Mouse (Mus musculus): ENCODE measurements around the gene Ephb3.
A peak's percentile ranks its signal among the peaks of the same experiment; 100 is the strongest.
"Not testable (repeated sequence)": the region's sequence is repeated elsewhere in the genome, so short reads cannot be mapped to it uniquely, and the experiment has no call there.

The Ephb3 gene

DNA sequence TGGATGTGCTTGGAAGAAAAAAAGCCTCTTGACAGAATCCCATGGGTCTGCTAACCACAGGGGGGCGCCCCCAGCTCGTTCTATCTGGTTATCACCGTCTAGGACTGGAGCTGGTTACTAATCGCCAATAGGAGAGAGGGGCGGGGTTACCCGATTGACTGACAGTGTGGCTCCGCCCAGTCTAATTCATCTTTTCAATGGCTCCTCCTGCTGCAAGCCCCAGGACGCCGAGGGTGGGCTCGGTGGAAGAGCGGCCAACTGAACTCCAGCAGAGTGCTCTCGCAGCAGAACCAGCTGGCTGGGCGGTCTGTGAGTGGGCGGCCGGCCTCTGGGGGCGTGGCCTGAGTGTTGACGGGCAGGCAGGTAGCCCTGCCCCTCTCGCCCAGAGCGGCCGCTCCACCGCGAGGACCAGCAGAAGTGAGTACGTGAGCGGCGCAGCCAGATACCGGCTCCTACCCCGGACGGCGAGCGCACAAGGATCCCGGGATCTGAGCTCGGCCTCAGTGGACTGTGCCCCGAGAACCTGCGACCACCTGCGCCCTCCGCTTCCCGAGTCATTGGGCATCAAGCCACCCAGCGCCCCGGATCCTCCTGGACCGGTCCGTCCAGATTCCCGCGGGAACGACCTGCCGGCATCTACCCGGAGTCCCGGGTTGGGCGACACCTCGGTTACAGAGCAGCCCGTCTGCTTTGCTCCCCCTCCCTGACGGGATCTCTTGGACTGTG lies at the start of gene Ephb3:
Gene Ephb3, plus strand, starts transcription at position 389 of the 726 bp plus-strand sequence.
- peak; percentile 99 to 100 for DNase-seq (ENCODE audit: low spot score in 2 of 2)

DNA sequence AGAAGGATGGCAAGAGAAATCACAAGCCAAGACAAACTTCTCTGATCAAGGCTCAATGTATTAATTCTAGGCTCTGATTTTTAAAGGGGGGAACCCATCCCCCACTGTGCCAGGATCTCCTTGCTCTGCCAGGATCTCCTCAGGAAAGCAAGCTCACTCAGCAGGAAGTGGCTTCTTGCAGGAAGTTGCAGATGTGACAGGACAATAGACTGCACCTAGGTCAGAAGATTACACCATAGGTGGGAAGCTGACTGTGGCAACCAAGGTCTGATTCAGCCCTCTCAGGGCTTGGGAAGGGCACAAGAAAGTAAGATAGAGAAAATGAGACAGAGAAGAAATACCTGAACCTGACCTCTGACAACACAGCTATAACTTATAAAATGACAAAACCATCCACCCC lies 48.3 kb upstream of the Ephb3 start:
- not testable (repeated sequence) for DNase-seq (ENCODE audit: low spot score in 2 of 2)

DNA sequence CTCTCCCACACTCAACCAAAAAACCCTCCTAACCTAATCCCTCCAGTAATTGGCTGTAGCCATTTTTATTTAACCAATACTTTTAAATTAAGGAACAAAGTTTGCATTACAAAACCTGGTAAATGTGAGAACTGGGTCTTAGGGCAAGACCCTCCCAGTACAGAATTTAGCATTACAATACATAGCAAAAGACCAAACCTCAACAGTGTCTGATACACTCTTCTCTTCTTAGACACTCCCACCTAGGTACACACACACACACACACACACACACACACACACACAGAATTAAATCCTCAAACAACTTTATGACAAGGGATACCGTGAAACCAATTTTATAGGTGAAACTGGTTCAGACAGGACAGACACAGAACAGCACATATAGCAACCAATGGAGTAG lies 45.3 kb upstream of the Ephb3 start:
- DNase-seq (ENCODE audit: low spot score in 2 of 2) = not testable (repeated sequence)

DNA sequence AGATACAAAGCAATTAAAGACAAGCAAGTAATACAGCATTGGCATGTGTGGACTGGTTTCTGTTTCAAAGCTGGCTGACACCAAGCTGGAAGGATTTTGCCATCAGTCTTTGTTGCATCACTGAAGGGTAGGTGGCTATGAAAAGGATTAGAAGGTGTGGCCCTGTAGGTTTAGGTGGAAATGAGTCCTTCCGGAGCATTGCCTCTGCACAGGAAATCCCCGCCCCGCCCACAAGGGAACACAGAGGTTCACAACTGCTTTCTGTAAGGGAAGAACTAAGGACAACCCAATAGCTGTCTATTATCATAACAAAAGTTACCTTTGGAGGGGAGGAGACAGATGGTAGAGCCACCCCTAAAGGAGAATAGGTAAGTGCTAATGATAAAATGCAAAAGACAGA lies 41.1 kb upstream of the Ephb3 start:
- not testable (repeated sequence) for DNase-seq (ENCODE audit: low spot score in 2 of 2)

DNA sequence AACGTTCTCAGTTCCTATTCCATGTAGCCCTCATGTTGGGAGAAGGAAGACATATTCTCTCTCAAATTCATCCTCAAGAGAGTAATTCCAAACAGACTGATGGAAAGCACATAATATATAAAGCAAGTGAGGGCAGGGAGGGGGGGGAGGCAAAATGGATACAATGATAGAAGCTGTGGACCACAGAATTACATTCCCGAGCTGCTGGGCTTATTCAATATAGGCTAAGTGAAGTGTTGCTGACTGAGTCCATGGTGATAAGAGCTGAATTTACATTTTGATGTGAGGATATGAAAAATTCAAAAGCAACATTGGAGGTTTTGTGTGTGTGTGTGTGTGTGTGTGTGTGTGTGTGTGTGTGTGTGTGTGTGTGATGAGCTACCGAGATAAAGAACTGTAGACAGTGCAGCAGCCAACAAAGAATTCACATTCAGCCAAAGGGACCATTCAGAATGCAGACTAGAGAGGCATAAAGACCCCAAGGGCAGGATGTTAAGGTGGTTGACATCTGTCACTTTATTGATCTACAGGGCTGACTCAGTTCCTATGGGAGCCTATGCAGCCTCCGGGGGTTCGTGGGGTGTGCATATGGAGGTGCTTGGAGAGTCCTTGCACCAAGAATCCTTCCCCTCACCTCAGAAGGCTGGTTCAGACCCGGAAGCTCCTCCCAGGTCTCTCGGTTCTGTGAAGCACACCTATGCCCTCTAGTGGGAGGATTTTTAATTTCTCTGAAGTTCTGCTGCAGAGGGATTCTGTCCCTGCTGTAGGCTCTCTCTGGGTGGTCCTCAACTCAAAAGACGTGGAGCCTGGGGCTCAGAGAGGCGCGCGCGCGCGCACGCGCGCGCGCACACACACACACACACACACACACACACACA lies 39.0 kb upstream of the Ephb3 start:
- DNase-seq (ENCODE audit: low spot score in 2 of 2) = peak; percentile 23 to 30

DNA sequence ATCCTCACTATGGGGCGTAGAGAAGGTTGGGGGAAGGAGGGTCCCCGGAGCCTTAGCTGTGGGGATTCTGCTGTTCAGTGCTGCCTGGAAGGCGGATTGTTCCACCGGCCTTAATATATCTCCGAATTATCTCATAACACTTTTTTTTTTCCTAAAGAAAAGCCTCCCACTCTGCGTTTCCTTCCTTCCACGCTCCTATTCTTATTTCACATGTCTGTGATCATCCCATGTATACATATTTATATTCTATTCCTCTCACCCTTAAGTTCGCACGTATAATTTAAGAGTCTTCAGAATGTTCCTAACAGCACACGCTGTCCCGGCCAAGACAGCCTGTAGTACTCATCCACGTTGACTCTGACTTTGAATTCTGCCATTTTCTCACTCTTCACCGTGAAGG lies 35.8 kb upstream of the Ephb3 start:
- DNase-seq (ENCODE audit: low spot score in 2 of 2) = peak in 1 of 2 experiments; percentile 43

DNA sequence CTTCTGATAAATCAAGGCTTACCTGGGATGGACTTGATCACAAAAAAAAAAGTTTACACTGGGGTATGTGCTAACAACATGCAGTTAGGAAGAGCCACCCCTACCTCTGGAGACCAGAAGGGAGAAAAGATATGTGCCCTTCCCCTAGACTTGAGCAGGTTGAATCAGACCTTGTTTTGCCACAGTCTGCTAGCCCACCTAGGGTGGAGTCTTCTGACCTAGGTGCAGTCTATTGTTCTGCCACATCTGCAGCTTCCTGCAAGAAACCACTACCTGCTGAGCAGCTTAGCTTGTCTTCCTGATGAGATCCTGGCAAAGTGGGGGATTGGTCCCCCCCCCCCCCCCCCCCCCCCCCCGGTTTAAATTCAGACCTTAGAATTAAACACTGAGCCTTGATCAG lies 29.3 kb upstream of the Ephb3 start:
- no peak for DNase-seq (ENCODE audit: low spot score in 2 of 2)

DNA sequence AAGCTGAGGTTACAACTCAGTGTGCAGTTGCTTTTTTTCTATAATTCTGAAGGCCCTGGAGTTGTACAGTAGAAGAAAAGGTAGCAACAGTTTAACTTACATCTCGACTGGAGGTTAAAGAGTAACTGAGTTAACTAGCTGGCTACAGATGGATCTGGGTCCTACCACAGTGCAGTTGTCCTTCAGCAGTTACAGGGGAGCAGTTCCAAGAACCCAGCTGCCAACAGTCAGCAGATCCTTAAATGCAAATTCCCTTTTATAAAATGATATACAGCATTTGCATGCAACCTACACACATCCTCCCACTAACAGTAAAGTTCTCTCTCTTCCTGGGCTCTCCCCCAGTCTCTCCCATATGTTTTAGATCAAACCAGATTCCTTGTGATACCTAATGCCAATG lies 22.4 kb upstream of the Ephb3 start:
- DNase-seq (ENCODE audit: low spot score in 2 of 2) = peak in 1 of 2 experiments; percentile 52

DNA sequence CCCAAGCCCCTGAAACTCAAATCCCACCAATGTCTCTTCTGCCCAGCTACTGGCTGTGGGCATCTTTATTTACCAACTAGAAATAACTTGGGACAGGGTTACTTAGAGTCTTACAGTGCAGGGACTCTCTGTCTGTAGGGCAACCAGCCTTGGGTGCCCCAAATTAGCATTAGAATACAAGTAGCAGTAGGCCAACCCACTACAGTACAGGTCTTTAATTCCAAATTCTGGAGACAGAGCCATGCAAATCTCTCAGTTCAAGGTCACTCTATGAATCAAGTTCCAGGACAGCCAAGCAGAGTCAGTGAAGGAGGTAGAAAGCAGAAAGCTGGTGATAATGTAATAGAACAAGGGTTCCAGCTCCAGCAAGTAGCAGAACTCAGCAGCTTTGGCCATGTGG lies 19.9 kb upstream of the Ephb3 start:
- no peak for DNase-seq (ENCODE audit: low spot score in 2 of 2)

DNA sequence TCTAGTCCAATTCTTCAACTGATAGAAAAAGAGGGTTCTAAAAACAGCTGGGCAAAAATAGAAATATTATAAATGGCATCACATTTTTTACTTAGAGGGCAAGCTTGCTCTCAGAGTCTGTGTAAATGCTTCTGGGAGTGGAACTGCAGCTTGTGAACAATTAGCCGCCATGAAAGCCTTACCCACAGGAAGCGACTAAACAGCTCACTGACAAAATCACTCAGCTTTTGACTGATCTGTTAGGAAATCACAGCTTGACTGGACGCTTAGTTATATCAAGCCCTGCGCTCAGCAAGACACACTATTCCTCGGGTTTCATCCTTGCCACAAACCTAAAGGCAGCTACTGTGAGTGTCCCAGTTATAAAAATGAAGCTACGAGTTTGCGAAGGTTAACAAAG lies 17.0 kb upstream of the Ephb3 start:
- DNase-seq (ENCODE audit: low spot score in 2 of 2) = no peak

DNA sequence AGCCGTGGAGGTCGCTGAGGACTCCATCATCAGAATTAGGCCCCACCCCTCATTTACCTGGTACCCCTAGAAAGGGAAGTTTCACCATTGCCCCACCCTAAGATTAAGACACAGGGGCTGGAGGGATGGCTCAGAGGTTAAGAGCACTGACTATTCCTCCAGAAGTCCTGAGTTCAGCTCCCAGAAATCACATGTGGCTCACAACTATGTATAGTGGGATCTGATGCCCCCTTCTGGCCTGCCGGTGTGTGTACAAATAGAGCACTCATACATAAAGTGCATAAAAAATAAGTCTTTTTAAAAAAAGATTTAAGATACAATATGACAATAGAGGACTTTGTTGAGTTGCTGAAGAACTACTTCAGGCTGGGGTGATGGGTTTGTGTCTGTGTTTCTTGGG lies 16.2 kb upstream of the Ephb3 start:
- no peak for DNase-seq (ENCODE audit: low spot score in 2 of 2)

DNA sequence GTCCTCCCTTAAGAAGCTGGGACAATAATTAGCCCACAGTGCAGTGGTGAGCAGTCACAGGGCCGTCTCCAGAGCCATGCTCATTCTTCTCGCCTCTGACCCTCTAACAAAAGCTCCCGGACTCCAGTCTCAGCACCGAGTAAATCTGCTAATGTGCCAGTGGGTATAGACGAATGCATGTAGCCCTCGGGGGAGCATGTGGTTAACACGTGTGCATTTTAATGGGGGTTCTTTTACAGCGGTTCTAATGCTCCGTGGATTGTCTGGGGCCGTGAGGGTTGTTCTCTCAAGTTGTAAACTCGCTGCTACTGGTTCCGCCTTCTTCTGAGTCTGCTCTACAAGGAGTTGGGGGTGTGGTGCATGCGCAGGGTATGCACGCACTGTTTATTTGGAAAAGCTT lies 13.0 kb upstream of the Ephb3 start:
- DNase-seq (ENCODE audit: low spot score in 2 of 2) = no peak

DNA sequence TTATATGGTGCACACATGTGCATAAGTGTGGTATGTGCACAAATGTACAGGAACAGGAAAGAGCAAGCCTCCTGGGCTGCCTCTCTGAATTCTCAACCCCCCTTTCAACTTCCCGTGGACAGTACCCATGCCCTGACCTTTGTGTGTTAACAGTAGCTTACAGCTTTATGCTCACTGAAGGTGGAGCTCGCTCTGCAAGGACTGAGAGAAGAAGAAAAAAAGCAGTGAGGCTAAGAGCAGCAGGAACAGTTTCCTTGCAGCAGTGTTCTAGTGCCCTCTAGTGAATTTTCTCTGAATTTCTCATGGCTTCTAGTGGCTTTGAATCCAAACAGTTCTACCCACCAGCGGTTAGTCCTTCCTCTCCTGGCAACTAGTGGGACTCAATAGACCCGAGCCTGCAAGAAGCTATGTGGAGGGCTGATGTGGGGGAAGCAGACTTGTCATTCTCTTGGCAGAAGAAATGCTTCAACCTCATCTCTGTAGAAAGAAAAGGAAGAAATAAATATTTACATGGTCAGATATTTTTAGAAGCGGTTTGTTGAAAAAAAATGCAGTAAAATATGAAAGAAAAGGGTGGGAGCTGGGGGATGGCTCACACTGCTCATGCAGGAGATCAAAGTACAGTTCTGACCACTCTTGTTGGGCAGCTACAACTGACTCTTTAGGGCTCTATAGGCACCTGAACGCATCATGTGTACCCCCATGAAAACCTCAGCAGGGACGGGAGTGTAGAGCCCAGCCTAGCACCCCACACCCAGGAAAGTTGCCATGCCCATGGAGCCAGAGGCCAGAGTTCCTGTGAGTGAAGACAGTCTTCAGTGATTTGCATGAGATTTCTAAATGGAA lies 11.8 kb upstream of the Ephb3 start:
- peak; percentile 61 to 78 for DNase-seq (ENCODE audit: low spot score in 2 of 2)

DNA sequence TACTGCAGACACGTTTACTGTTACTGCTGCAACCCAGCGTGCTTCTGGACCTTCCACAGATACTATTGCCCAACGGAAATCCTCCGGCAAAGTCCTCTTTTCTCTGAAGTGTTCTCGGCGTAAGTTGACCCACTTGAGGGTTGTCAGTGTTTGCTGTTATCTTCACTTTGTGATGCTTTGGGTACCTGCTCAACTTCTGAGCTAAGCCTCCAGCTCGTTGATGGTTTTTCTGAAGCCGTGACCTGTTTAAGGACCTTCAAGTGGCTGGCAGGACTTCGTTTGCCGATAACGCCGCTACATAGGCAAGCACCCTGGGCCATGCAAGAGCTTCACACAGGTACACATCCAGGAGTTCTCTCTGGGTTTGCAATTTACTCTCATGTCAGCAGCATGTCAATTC lies 10.4 kb upstream of the Ephb3 start:
- no peak for DNase-seq (ENCODE audit: low spot score in 2 of 2)

DNA sequence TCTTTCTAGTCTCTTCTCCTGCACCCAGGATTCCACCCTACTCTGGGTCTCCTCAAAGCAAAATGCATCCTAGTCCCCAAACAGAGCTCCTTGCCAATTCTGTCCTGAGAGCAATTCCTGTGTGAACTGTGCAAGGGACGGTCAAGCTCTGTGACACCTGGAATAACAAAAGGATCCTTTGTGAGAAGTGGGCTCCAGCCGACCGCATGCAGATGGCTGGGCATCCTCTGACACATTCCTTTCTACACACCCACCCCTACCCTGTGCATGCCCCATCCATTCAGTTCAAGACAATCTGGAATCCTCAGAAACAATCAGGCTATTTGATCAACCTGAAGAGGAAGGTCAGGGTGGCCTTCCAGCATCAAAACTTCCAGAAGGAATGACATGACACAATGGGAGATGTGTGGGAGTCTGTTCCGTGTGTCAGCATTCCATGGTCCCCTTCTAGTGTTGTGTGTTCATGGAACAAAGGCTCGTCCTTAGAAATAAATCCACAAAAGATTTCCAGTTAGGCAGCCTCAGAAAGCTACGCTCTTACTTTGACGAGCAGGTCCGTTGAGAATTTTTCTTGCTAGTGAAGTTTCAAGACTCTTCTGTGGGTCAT lies 9.2 kb upstream of the Ephb3 start:
- no peak for DNase-seq (ENCODE audit: low spot score in 2 of 2)

DNA sequence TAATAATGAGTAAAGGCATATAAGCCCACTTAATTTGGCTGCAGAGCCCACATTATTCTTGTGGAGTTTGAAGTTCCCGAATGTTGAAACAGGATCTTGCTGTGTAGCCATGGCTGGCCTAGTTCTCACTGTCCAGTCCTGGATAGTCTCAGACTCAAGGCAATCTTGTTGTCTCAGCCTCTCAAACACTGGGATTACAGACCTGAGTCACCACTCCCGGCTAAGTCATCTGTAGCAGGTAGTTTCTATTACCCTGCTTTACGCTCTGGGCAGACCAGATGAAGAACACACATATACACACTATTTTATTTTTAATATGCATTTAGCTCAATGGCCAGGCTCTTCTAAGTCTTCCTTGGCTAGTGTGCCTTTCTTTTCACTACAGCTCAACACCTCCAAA lies 8.0 kb upstream of the Ephb3 start:
- no peak for DNase-seq (ENCODE audit: low spot score in 2 of 2)

DNA sequence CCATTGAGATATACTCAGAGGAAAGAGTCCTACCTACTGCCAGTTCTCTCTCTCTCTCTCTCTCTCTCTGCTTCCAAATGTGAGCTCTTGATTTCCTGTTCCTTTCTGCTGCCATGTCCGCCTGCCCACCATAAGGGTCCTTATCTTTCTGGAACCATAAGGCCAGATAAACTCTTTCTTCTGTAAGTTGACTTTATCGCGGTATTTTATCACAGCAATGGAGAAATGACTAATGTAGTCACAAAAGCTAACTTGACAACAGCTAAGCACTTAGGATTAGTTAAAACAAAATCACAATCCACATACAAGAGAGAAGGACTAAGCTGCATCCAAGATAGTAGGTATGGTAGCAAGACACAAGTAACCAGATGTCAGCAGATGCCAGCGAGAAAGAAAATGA lies 7.0 kb upstream of the Ephb3 start:
- no peak for DNase-seq (ENCODE audit: low spot score in 2 of 2)

DNA sequence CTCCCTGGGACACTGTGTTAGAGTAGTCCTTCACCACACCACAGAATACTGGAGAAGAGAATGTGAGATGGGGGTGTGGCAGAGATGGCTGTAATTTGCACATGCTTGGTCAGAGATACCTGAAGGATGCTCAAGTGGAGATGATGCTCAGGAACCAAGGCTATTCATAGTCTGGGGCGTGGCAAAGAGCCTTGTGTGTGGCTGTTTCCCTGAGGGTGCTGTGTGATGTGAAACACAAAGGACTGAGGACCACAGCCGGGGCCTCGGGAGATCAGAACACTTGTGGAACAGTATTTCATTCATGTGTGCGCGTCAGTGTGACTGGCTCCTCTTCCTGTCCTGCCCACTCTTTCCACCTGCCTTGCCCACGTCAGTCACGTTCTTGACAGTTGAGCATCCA lies 6.5 kb upstream of the Ephb3 start:
- DNase-seq (ENCODE audit: low spot score in 2 of 2) = no peak

DNA sequence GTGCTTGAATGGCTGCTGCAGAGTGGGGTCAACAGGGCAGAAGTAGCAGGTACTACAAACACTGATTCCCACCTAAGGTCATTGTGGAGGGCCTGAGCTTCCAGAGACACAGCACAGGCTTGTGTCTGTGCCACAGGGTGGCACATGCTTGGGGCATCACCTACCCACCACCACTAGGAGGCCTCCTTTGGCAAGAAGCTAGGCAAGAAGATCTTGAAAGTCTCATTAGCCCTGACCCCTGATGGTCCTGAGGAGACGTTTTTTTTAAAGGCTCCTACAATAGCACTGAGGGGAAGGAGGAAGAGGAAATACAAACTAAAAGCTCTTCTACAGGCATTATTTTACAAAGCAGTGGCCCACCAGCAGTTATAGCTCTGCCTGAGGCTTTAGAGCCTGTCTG lies 6.0 kb upstream of the Ephb3 start:
- no peak for DNase-seq (ENCODE audit: low spot score in 2 of 2)

DNA sequence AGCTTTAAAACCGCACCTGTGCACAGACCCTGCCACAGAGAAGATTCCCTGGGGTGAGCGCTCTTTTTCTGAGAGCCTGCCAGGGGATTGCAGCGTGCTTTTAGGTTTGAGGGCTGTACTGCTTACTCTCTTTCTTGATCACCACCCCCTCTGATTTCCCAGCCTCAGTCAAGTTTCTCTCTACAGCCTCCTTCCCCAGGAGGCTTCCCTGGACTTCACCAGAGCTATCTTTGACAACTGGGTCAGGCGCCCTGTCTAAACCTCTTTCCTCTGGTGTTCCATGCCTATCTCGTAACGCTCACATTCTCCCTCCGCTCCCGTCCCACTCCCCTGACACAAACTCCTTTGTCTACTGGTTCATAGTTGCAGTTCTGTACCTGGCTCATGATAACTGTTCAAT lies 5.1 kb upstream of the Ephb3 start:
- DNase-seq (ENCODE audit: low spot score in 2 of 2) = no peak

DNA sequence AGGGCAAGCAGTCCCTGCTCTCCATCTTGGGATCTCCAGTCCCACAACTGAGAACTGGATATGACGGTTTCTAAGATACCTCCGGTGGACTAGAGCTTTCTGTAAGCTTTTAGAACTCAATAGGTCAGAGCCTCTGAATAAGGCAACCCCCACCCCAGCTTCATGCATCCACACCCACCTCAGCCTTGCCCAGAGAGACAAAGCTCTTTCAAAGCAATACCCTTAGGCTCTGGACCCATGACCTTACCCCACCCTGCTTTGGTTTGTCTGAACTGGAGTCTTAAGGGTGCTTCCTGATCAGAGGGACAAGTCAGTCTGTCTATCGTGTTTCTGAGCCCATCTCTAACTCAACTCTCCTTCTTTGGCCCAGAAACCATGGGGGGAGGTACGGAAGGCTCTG lies 1.8 kb upstream of the Ephb3 start:
- no peak for DNase-seq (ENCODE audit: low spot score in 2 of 2)
